Mouse (Mus musculus): Measurements from ENCODE around the gene Dhx32.

GRCm38 (mm10) chr7:133725571-133725970 is 57.0 kb downstream of the Dhx32 start:
- TF ChIP-seq CTCF (IDR thresholded peaks at IDR 0.05): no peak
- no peak for TF ChIP-seq EP300 (IDR thresholded peaks at IDR 0.05; ENCODE audit: insufficient read depth, low read depth, low read length)
- no peak for TF ChIP-seq POLR2A (IDR thresholded peaks at IDR 0.05; ENCODE audit: insufficient read depth, low read depth, low read length)
